Mouse (Mus musculus): ENCODE measurements around the gene Gbp4. TPM values are rescaled to one million over a fixed set of nuclear protein-coding genes. Genes with fewer than 3 reads are reported as not detected.
"Not testable (repeated sequence)": the region's sequence is repeated elsewhere in the genome, so short reads cannot be mapped to it uniquely, and the experiment has no call there.

Gbp4 gene
- polyA plus RNA-seq (2015; fragmentation: Nextera tagmentation; extraction: Ambion mirVana), result 0.32 and 0.39 TPM in 2 replicates

- H3K9me3 ChIP-seq; H3K9ac ChIP-seq; H3K4me3 ChIP-seq; H3K36me3 ChIP-seq; H3K27ac ChIP-seq; H3K4me2 ChIP-seq; H3K27me3 ChIP-seq; ATAC-seq (ENCODE audit: insufficient number of reproducible peaks, insufficient read depth, low FRiP score, low TSS enrichment, low read depth); H3K4me1 ChIP-seq: not testable (repeated sequence)
- 22% methylated on average over 2 of the region's 2 CpGs for WGBS
Measured at GRCm38 (mm10) chr5:105139409-105140088, at the start of gene Gbp4, which contains the start of the genes Gbp9 and Gbp8. Gene Gbp4 (minus strand): TSS chr5:105139586. Gene Gbp9 (minus strand): TSS chr5:105139539. Gene Gbp8 (minus strand): TSS chr5:105139540.

GRCm38 (mm10) chr5:105181446-105181845 lies 42.1 kb upstream of the Gbp4 start:
- no peaks in the 10 kb centered on the region for H3K36me3 ChIP-seq
- H3K27me3 ChIP-seq, result no peaks in the 10 kb centered on the region
- no peak overlapping the region for H3K4me2 ChIP-seq
- no peak overlapping the region for H3K4me3 ChIP-seq
- H3K9ac ChIP-seq, result no peak overlapping the region
- H3K27ac ChIP-seq, result no peak overlapping the region
- no peaks in the 10 kb centered on the region for H3K9me3 ChIP-seq
- no peak for ATAC-seq (ENCODE audit: insufficient number of reproducible peaks, insufficient read depth, low FRiP score, low TSS enrichment, low read depth)
- no peaks in the 10 kb centered on the region for H3K4me1 ChIP-seq

GRCm38 (mm10) chr5:105156582-105156981 lies 17.2 kb upstream of the Gbp4 start:
- Histone ChIP-seq H3K4me1 (no peaks in the 10 kb centered on the region), H3K27ac (no peak overlapping the region), H3K4me2 (no peak overlapping the region), H3K9me3 (no peaks in the 10 kb centered on the region), H3K27me3 (no peaks in the 10 kb centered on the region), H3K36me3 (no peaks in the 10 kb centered on the region), H3K4me3 (no peak overlapping the region), H3K9ac (no peak overlapping the region)
- ATAC-seq (ENCODE audit: insufficient number of reproducible peaks, insufficient read depth, low FRiP score, low TSS enrichment, low read depth), result no peak
- WGBS, result 81% methylated on average over 5 of the region's 5 CpGs

- Histone ChIP-seq H3K9me3 (no peaks in the 10 kb centered on the region), H3K27me3 (no peaks in the 10 kb centered on the region), H3K36me3 (no peaks in the 10 kb centered on the region), H3K4me1 (no peaks in the 10 kb centered on the region), H3K4me3 (no peak overlapping the region), H3K9ac (no peak overlapping the region), H3K4me2 (no peak overlapping the region), H3K27ac (no peak overlapping the region)
- no peak for ATAC-seq (ENCODE audit: insufficient number of reproducible peaks, insufficient read depth, low FRiP score, low TSS enrichment, low read depth)
Measured at GRCm38 (mm10) chr5:105154049-105154448, 14.7 kb upstream of the Gbp4 start.

GRCm38 (mm10) chr5:105148062-105148461 lies 8.7 kb upstream of the Gbp4 start:
- not testable (repeated sequence) for H3K27ac ChIP-seq; H3K36me3 ChIP-seq; H3K9ac ChIP-seq; H3K9me3 ChIP-seq; H3K4me1 ChIP-seq; ATAC-seq (ENCODE audit: insufficient number of reproducible peaks, insufficient read depth, low FRiP score, low TSS enrichment, low read depth); H3K4me3 ChIP-seq; H3K4me2 ChIP-seq; H3K27me3 ChIP-seq
- WGBS, result 64% methylated on average over 2 of the region's 2 CpGs

- H3K9ac ChIP-seq, result no peak overlapping the region
- ATAC-seq (ENCODE audit: insufficient number of reproducible peaks, insufficient read depth, low FRiP score, low TSS enrichment, low read depth), result no peak
- H3K27me3 ChIP-seq, result no peaks in the 10 kb centered on the region
- no peak overlapping the region for H3K4me3 ChIP-seq
- no peaks in the 10 kb centered on the region for H3K9me3 ChIP-seq
- no peak overlapping the region for H3K4me2 ChIP-seq
- H3K36me3 ChIP-seq, result no peaks in the 10 kb centered on the region
- no peak overlapping the region for H3K27ac ChIP-seq
- H3K4me1 ChIP-seq, result no peaks in the 10 kb centered on the region
Measured at GRCm38 (mm10) chr5:105146447-105146846, 7.1 kb upstream of the Gbp4 start.

GRCm38 (mm10) chr5:105145731-105146130 lies 6.3 kb upstream of the Gbp4 start:
- ATAC-seq (ENCODE audit: insufficient number of reproducible peaks, insufficient read depth, low FRiP score, low TSS enrichment, low read depth); H3K4me1 ChIP-seq; H3K27me3 ChIP-seq; H3K36me3 ChIP-seq; H3K9ac ChIP-seq; H3K9me3 ChIP-seq; H3K4me3 ChIP-seq; H3K27ac ChIP-seq; H3K4me2 ChIP-seq: not testable (repeated sequence)
- 48% methylated on average over 3 of the region's 3 CpGs for WGBS

GRCm38 (mm10) chr5:105140089-105140810 lies 864 bp upstream of the Gbp4 start:
- H3K4me3 ChIP-seq; ATAC-seq (ENCODE audit: insufficient number of reproducible peaks, insufficient read depth, low FRiP score, low TSS enrichment, low read depth); H3K4me2 ChIP-seq; H3K4me1 ChIP-seq; H3K27ac ChIP-seq; H3K36me3 ChIP-seq; H3K9me3 ChIP-seq; H3K27me3 ChIP-seq; H3K9ac ChIP-seq: not testable (repeated sequence)
- WGBS, result 54% methylated on average over 2 of the region's 2 CpGs

- Histone ChIP-seq H3K4me2 (no peak overlapping the region), H3K27ac (no peak overlapping the region), H3K27me3 (no peaks in the 10 kb centered on the region), H3K4me1 (no peaks in the 10 kb centered on the region), H3K9me3 (no peaks in the 10 kb centered on the region), H3K4me3 (no peak overlapping the region), H3K36me3 (no peaks in the 10 kb centered on the region), H3K9ac (no peak overlapping the region)
- 82% methylated on average over 1 of the region's 1 CpGs for WGBS
- ATAC-seq (ENCODE audit: insufficient number of reproducible peaks, insufficient read depth, low FRiP score, low TSS enrichment, low read depth), result no peak
Measured at GRCm38 (mm10) chr5:105138906-105139305, 480 bp downstream of the Gbp4 start.

GRCm38 (mm10) chr5:105136706-105137304 lies 2.6 kb downstream of the Gbp4 start:
- H3K9ac ChIP-seq; H3K9me3 ChIP-seq; H3K36me3 ChIP-seq; ATAC-seq (ENCODE audit: insufficient number of reproducible peaks, insufficient read depth, low FRiP score, low TSS enrichment, low read depth); H3K27me3 ChIP-seq; H3K4me2 ChIP-seq; H3K27ac ChIP-seq; H3K4me1 ChIP-seq; H3K4me3 ChIP-seq: not testable (repeated sequence)
- WGBS, result 94% methylated on average over 3 of the region's 3 CpGs

- not testable (repeated sequence) for H3K27ac ChIP-seq; H3K27me3 ChIP-seq; H3K9me3 ChIP-seq; H3K9ac ChIP-seq; H3K4me1 ChIP-seq; H3K4me3 ChIP-seq; ATAC-seq (ENCODE audit: insufficient number of reproducible peaks, insufficient read depth, low FRiP score, low TSS enrichment, low read depth); H3K36me3 ChIP-seq; H3K4me2 ChIP-seq
- 75% methylated on average over 6 of the region's 6 CpGs for WGBS
Measured at GRCm38 (mm10) chr5:105121731-105122130, 17.7 kb downstream of the Gbp4 start.

GRCm38 (mm10) chr5:105115740-105116139 lies 23.6 kb downstream of the Gbp4 start:
- no peak overlapping the region for H3K4me2 ChIP-seq
- no peak for ATAC-seq (ENCODE audit: insufficient number of reproducible peaks, insufficient read depth, low FRiP score, low TSS enrichment, low read depth)
- no peak overlapping the region for H3K9ac ChIP-seq
- H3K9me3 ChIP-seq, result no peaks in the 10 kb centered on the region
- H3K27me3 ChIP-seq, result no peaks in the 10 kb centered on the region
- H3K27ac ChIP-seq, result no peak overlapping the region
- H3K4me3 ChIP-seq, result no peak overlapping the region
- 74% methylated on average over 2 of the region's 2 CpGs for WGBS
- no peaks in the 10 kb centered on the region for H3K4me1 ChIP-seq
- H3K36me3 ChIP-seq, result no peaks in the 10 kb centered on the region

Data from embryonic facial prominence, embryonic 13.5 days (tissue).